Mouse (Mus musculus): Measurements from ENCODE around the gene Vac14. TPM values are rescaled to one million over a fixed set of nuclear protein-coding genes. Genes with fewer than 3 reads are reported as not detected.

Vac14 gene
- polyA plus RNA-seq, 1 experiment from 2014 or later = 15.1 TPM

GRCm38 (mm10) chr8:110689961-110690360, 71.6 kb downstream of the Vac14 start:
- no peaks in the 10 kb centered on the region for H3K27me3 ChIP-seq (ENCODE audit: control insufficient read depth, insufficient read depth, low read length)
- 63% methylated on average over 9 of the region's 9 CpGs for WGBS
- no peak overlapping the region for H3K9ac ChIP-seq (ENCODE audit: low read length)
- ATAC-seq (replicated peaks; ENCODE audit: extremely low read depth, insufficient read depth, low FRiP score) = peak; percentile 73
- peaks cover 18% of the 10 kb centered on the region for H3K4me1 ChIP-seq (ENCODE audit: control insufficient read depth, insufficient read depth, low read length)
- no peaks in the 10 kb centered on the region for H3K9me3 ChIP-seq (replicated peaks; ENCODE audit: control insufficient read depth, low read length)
- H3K4me3 ChIP-seq (ENCODE audit: low read length) = no peak overlapping the region
- peak overlapping the region; percentile 68 for H3K27ac ChIP-seq (ENCODE audit: low read length)
- H3K36me3 ChIP-seq (ENCODE audit: control insufficient read depth, insufficient read depth) = no peaks in the 10 kb centered on the region
- H3K4me2 ChIP-seq (ENCODE audit: low read depth, low read length) = no peak overlapping the region

- no peak overlapping the region for H3K4me2 ChIP-seq (ENCODE audit: low read depth, low read length)
- no peaks in the 10 kb centered on the region for H3K36me3 ChIP-seq (ENCODE audit: control insufficient read depth, insufficient read depth)
- H3K4me1 ChIP-seq (ENCODE audit: control insufficient read depth, insufficient read depth, low read length) = peaks cover 13% of the 10 kb centered on the region
- H3K4me3 ChIP-seq (ENCODE audit: low read length) = no peak overlapping the region
- H3K9me3 ChIP-seq (replicated peaks; ENCODE audit: control insufficient read depth, low read length) = no peaks in the 10 kb centered on the region
- no peak overlapping the region for H3K27ac ChIP-seq (ENCODE audit: low read length)
- ATAC-seq (replicated peaks; ENCODE audit: extremely low read depth, insufficient read depth, low FRiP score) = no peak
- H3K9ac ChIP-seq (ENCODE audit: low read length) = no peak overlapping the region
- WGBS = 66% methylated on average over 5 of the region's 5 CpGs
- no peaks in the 10 kb centered on the region for H3K27me3 ChIP-seq (ENCODE audit: control insufficient read depth, insufficient read depth, low read length)
These were observed 75.8 kb downstream of the Vac14 start for GRCm38 (mm10) chr8:110694226-110694625.

DNA sequence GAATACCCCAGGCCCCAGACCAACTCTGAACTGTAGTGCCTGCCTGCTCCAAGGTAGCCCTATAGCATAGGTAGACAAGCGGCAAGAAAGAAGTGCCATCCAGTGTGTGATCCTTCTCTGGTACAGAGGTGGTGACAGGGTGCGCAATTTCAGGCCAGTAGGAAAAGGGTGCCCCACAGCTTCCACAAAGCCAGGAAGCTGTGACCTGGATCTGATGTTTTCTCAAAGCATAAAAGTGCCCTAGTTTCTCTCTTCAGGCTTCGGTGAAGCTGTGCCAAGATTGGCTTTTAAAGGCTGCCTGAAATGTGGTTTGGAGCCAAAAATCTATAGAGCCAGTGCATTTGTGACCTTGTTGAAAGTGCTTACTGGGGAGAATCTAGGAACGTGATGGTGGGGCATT, 76.4 kb downstream of the Vac14 start:
- Histone ChIP-seq H3K9me3 (replicated peaks; ENCODE audit: control insufficient read depth, low read length) (no peaks in the 10 kb centered on the region), H3K9ac (ENCODE audit: low read length) (no peak overlapping the region), H3K27ac (ENCODE audit: low read length) (no peak overlapping the region), H3K36me3 (ENCODE audit: control insufficient read depth, insufficient read depth) (no peaks in the 10 kb centered on the region), H3K4me3 (ENCODE audit: low read length) (no peak overlapping the region), H3K4me1 (ENCODE audit: control insufficient read depth, insufficient read depth, low read length) (peaks cover 11% of the 10 kb centered on the region), H3K27me3 (ENCODE audit: control insufficient read depth, insufficient read depth, low read length) (no peaks in the 10 kb centered on the region), H3K4me2 (ENCODE audit: low read depth, low read length) (no peak overlapping the region)
- WGBS = 69% methylated on average over 4 of the region's 4 CpGs
- ATAC-seq (replicated peaks; ENCODE audit: extremely low read depth, insufficient read depth, low FRiP score) = no peak

- ATAC-seq (replicated peaks; ENCODE audit: extremely low read depth, insufficient read depth, low FRiP score) = 0 out of 2 replicates have a peak, but pooled peaks have one; percentile 24
- Histone ChIP-seq H3K4me3 (ENCODE audit: low read length) (no peak overlapping the region), H3K27me3 (ENCODE audit: control insufficient read depth, insufficient read depth, low read length) (no peaks in the 10 kb centered on the region), H3K36me3 (ENCODE audit: control insufficient read depth, insufficient read depth) (no peaks in the 10 kb centered on the region), H3K9me3 (replicated peaks; ENCODE audit: control insufficient read depth, low read length) (no peaks in the 10 kb centered on the region), H3K9ac (ENCODE audit: low read length) (no peak overlapping the region), H3K27ac (ENCODE audit: low read length) (no peak overlapping the region), H3K4me1 (ENCODE audit: control insufficient read depth, insufficient read depth, low read length) (peaks cover 11% of the 10 kb centered on the region), H3K4me2 (ENCODE audit: low read depth, low read length) (no peak overlapping the region)
- WGBS = 88% methylated on average over 5 of the region's 5 CpGs
These were observed 77.0 kb downstream of the Vac14 start for GRCm38 (mm10) chr8:110695431-110695830.

DNA sequence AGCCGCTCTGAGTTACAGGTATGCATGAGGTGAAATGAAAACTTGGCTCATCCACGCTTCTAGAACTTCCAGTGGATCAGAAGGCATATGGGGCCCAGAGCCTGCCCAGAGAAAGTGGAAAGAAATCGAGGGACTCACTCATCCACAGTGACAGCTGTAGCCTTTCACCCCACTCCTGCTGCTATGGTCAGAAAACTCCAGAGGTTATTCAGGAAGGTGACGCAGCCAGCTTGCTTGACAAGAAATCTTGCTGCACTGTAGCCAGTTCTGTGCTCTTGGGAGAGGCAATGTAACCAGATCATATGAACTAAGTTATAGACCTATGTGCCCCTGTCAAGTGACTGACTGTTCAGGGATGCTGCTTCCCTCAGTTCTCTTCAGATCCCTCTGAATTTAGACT, 77.7 kb downstream of the Vac14 start:
- ATAC-seq (replicated peaks; ENCODE audit: extremely low read depth, insufficient read depth, low FRiP score) = no peak
- Histone ChIP-seq H3K9ac (ENCODE audit: low read length) (no peak overlapping the region), H3K4me1 (ENCODE audit: control insufficient read depth, insufficient read depth, low read length) (peaks cover 11% of the 10 kb centered on the region), H3K4me3 (ENCODE audit: low read length) (no peak overlapping the region), H3K36me3 (ENCODE audit: control insufficient read depth, insufficient read depth) (no peaks in the 10 kb centered on the region), H3K4me2 (ENCODE audit: low read depth, low read length) (no peak overlapping the region), H3K9me3 (replicated peaks; ENCODE audit: control insufficient read depth, low read length) (no peaks in the 10 kb centered on the region), H3K27ac (ENCODE audit: low read length) (peak overlapping the region; percentile 28; the same call in 1 of the 2 replicates), H3K27me3 (ENCODE audit: control insufficient read depth, insufficient read depth, low read length) (no peaks in the 10 kb centered on the region)
- 78% methylated on average over 4 of the region's 4 CpGs for WGBS

- Histone ChIP-seq H3K9me3 (replicated peaks; ENCODE audit: control insufficient read depth, low read length) (no peaks in the 10 kb centered on the region), H3K27ac (ENCODE audit: low read length) (no peak overlapping the region), H3K4me3 (ENCODE audit: low read length) (no peak overlapping the region), H3K27me3 (ENCODE audit: control insufficient read depth, insufficient read depth, low read length) (no peaks in the 10 kb centered on the region), H3K4me2 (ENCODE audit: low read depth, low read length) (no peak overlapping the region), H3K4me1 (ENCODE audit: control insufficient read depth, insufficient read depth, low read length) (peaks cover 11% of the 10 kb centered on the region), H3K9ac (ENCODE audit: low read length) (no peak overlapping the region), H3K36me3 (ENCODE audit: control insufficient read depth, insufficient read depth) (no peaks in the 10 kb centered on the region)
- WGBS = 88% methylated on average over 5 of the region's 5 CpGs
- ATAC-seq (replicated peaks; ENCODE audit: extremely low read depth, insufficient read depth, low FRiP score) = no peak
These were observed 79.2 kb downstream of the Vac14 start for GRCm38 (mm10) chr8:110697571-110697970.

GRCm38 (mm10) chr8:110698098-110698497, 79.7 kb downstream of the Vac14 start:
- no peak for ATAC-seq (replicated peaks; ENCODE audit: extremely low read depth, insufficient read depth, low FRiP score)
- peaks cover 14% of the 10 kb centered on the region for H3K4me1 ChIP-seq (ENCODE audit: control insufficient read depth, insufficient read depth, low read length)
- 70% methylated on average over 1 of the region's 1 CpGs for WGBS

DNA sequence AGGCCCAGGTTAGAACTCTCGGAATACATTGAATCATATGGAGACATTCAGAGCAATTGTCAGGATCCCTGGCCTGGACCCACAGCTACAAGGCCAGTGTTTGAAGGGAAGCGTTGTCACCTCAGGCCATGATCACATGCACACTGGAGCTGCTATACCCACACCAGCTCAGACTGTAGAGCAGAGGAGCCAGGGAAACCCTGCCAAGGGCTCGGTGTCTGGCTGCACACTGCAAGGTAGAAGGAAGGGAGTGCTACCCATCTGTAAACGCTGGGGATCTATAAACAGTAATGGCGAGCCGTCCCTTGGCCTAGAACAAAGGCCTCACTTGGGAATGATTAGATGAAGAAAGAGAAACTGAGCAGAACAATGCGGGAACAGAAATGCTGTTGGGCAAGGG, 81.1 kb downstream of the Vac14 start:
- Histone ChIP-seq H3K9me3 (replicated peaks; ENCODE audit: control insufficient read depth, low read length) (no peaks in the 10 kb centered on the region), H3K27me3 (ENCODE audit: control insufficient read depth, insufficient read depth, low read length) (no peaks in the 10 kb centered on the region), H3K27ac (ENCODE audit: low read length) (no peak overlapping the region), H3K4me3 (ENCODE audit: low read length) (no peak overlapping the region), H3K9ac (ENCODE audit: low read length) (no peak overlapping the region), H3K36me3 (ENCODE audit: control insufficient read depth, insufficient read depth) (no peaks in the 10 kb centered on the region), H3K4me1 (ENCODE audit: control insufficient read depth, insufficient read depth, low read length) (peaks cover 27% of the 10 kb centered on the region), H3K4me2 (ENCODE audit: low read depth, low read length) (no peak overlapping the region)
- 82% methylated on average over 7 of the region's 7 CpGs for WGBS
- ATAC-seq (replicated peaks; ENCODE audit: extremely low read depth, insufficient read depth, low FRiP score) = no peak

More at GRCm38 (mm10) chr8:110698098-110698497, 79.7 kb downstream of the Vac14 start:
- Histone ChIP-seq H3K4me3 (ENCODE audit: low read length) (no peak overlapping the region), H3K27ac (ENCODE audit: low read length) (no peak overlapping the region), H3K27me3 (ENCODE audit: control insufficient read depth, insufficient read depth, low read length) (no peaks in the 10 kb centered on the region), H3K9me3 (replicated peaks; ENCODE audit: control insufficient read depth, low read length) (no peaks in the 10 kb centered on the region), H3K9ac (ENCODE audit: low read length) (no peak overlapping the region), H3K36me3 (ENCODE audit: control insufficient read depth, insufficient read depth) (no peaks in the 10 kb centered on the region), H3K4me2 (ENCODE audit: low read depth, low read length) (no peak overlapping the region)

DNA sequence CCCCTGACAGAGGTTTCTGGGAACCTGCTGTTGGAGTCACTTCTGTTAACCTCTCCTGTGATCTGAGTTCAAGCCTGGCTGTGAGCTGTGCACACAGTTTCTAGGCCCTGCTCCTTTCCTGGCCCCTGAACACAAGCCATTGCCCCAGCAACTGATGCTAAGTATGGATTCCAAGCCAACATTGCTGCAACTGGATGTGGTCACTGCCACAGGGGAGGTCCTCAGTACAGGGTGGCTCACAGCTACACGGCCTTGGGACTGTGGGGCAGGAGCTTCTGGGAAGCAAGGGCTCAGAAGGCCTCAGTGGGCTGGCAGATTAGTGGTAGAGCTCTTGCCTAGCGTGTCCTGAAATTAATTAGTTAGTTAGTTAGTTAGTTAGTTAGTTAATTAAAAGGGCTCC, 82.2 kb downstream of the Vac14 start:
- Histone ChIP-seq H3K27ac (ENCODE audit: low read length) (no peak overlapping the region), H3K27me3 (ENCODE audit: control insufficient read depth, insufficient read depth, low read length) (no peaks in the 10 kb centered on the region), H3K4me1 (ENCODE audit: control insufficient read depth, insufficient read depth, low read length) (peaks cover 31% of the 10 kb centered on the region), H3K4me2 (ENCODE audit: low read depth, low read length) (no peak overlapping the region), H3K4me3 (ENCODE audit: low read length) (no peak overlapping the region), H3K36me3 (ENCODE audit: control insufficient read depth, insufficient read depth) (no peaks in the 10 kb centered on the region), H3K9me3 (replicated peaks; ENCODE audit: control insufficient read depth, low read length) (no peaks in the 10 kb centered on the region), H3K9ac (ENCODE audit: low read length) (no peak overlapping the region)
- ATAC-seq (replicated peaks; ENCODE audit: extremely low read depth, insufficient read depth, low FRiP score) = no peak
- WGBS = 80% methylated on average over 2 of the region's 2 CpGs

Data from heart, embryonic 16.5 days (tissue).